Mouse (Mus musculus) embryonic stem cell, embryonic (primary cell): ENCODE data around the gene Cyp2c29.
"Not testable (repeated sequence)": the region's sequence is repeated elsewhere in the genome, so short reads cannot be mapped to it uniquely, and the experiment has no call there.

Experiments used
- CTCF ChIA-PET, 4 experiments: fragments of 300-600 bp in 2 of 4; fragments of 350-600 bp in 2 of 4; sonication (Branson Sonifier 250); formaldehyde crosslinking; loops; one replicate each; lab custom pipeline; 2022; ENCODE audit warnings: inconsistent platforms in 2 of 4; lab: Charles Lee
- POLR2A ChIA-PET, 4 experiments: fragments of 300-600 bp in 2 of 4; fragments of 350-600 bp in 2 of 4; sonication (Branson Sonifier 250); formaldehyde crosslinking; loops; one replicate each; lab custom pipeline; 2022; ENCODE audit warnings: antibody characterized with exemption in 4 of 4, inconsistent platforms in 1 of 4; lab: Charles Lee

Cyp2c29 gene

GRCm38 (mm10) chr19:39269105-39269504 is at the start of gene Cyp2c29:
Gene Cyp2c29 (plus strand): TSS chr19:39269405.
- POLR2A ChIA-PET, result not testable (repeated sequence)

GRCm38 (mm10) chr19:39267036-39267435 is 2.2 kb upstream of the Cyp2c29 start:
- POLR2A ChIA-PET, CTCF ChIA-PET: not testable (repeated sequence)

More at GRCm38 (mm10) chr19:39269105-39269504, at the start of gene Cyp2c29:
- CTCF ChIA-PET, result not testable (repeated sequence)

- CTCF ChIA-PET, result no interaction called here
- POLR2A ChIA-PET, result no interaction called here
These were observed 13.6 kb downstream of the Cyp2c29 start for GRCm38 (mm10) chr19:39282801-39283200.

GRCm38 (mm10) chr19:39285637-39286036 is 16.4 kb downstream of the Cyp2c29 start:
- POLR2A ChIA-PET, result no interaction called here
- CTCF ChIA-PET, result no interaction called here

- POLR2A ChIA-PET, result no interaction called here
These were observed 17.6 kb downstream of the Cyp2c29 start for GRCm38 (mm10) chr19:39286825-39287224.

GRCm38 (mm10) chr19:39288978-39289377 is 19.8 kb downstream of the Cyp2c29 start:
- POLR2A ChIA-PET, result no interaction called here
- CTCF ChIA-PET, result no interaction called here

More at GRCm38 (mm10) chr19:39286825-39287224, 17.6 kb downstream of the Cyp2c29 start:
- CTCF ChIA-PET, result no interaction called here
